Mouse (Mus musculus) monocyte, adult 59 days (primary cell): ENCODE results near the gene Nexn. TPM values are rescaled to one million over a fixed set of nuclear protein-coding genes. Genes with fewer than 3 reads are reported as not detected.

ENCODE experiments used
- total RNA-seq, 2 experiments: library from RNA; stranded (reverse); gene quantifications; one replicate each; pipeline ENCODE4 v1.2.4; 2023

Gene Nexn
- not detected for total RNA-seq

DNA sequence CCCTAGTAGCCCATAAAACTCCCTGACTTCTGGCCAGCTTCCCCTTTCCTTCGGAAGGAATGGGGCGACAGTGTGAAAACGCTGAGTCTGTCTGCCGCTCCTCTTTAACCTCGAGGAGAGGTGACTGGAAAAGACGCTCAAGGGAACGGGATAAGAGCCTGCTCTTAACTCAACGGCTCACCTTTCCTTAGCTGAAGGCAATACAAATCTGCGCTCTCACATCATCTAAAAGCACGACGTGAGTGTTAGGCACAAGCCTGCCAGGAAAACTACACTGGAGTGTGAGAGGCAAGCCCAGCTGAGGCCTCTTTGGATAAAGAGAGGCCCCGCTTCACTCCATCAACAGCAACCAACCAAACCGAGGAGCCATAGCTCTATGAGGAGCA, at the start of gene Nexn:
Gene Nexn, minus strand, starts transcription at position 315 of the 386 bp plus-strand sequence.

DNA sequence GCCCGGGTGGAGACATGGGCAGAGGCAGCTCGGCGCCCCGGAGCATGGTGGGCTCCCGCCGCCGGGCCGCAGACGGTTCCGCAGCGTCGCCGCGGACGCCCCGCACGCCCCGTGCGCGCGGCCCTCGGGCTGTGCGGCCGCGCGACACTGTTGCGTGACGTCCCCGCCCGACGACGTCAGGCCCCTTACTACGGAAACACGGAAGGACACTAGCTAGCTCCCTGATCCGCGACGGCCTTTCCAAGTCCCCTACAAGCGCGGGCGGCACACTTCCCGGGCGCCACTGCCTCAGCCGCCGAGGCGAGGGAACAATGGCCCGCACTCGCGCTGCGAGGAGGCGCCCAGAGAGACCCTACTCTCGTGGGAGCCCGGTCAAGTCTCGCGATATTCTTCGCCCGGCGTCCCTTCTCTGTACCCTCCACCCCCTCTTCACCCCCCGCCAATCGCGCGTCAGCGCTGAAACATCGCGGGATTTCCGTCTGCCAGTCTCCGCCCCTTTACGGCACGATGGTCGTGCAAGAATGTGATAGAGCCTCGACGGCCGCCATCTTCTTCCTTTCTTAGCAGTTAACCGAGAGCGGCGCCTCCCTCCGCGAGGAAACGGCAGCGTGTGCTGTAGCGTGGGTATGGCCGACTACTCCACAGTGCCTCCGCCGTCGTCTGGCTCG, 56.0 kb downstream of the Nexn start, which contains the start of the genes Dnajb4 and Fubp1:
Gene Dnajb4, minus strand, starts transcription at position 336 of the 668 bp plus-strand sequence.
Gene Fubp1, plus strand, starts transcription at position 456 of the 668 bp plus-strand sequence.

Other genes with a start within 250 kb of the Nexn start
- gene Gipc2, start 100.1 kb downstream of the Nexn start, total RNA-seq, result not detected
- gene Dnajb4, start 56.0 kb downstream of the Nexn start, total RNA-seq, result 10 to 100 TPM; 22.0 to 25.2 TPM
- gene Fubp1, start 55.9 kb downstream of the Nexn start, total RNA-seq, result 100 to 1,000 TPM; 101 to 109 TPM
- gene Miga1, start 74.1 kb upstream of the Nexn start, total RNA-seq, result 1 to 10 TPM; 4.4 to 5.3 TPM
- 10 to 100 TPM; 55.2 to 58.2 TPM for gene Usp33, start 80.1 kb upstream of the Nexn start, total RNA-seq
- 10 to 100 TPM; 39.6 to 40.3 TPM for gene Zzz3, start 129.1 kb upstream of the Nexn start, total RNA-seq